In genomic region chr8:34502606-34503162, GRCm38 (mm10) we compare ENCODE assay signal across 18 mouse cellular contexts.
"Had no signal": no experiment of that assay in that cellular context is flagged by ENCODE, and none has a peak within 500 bp of the region (broad histone marks: within the 10 kb centered on the region; RNA-seq: fewer than 3 reads in every experiment).

No protein-coding gene starts in this region.

- H3K9ac ChIP-seq: intestine, embryonic 15.5 days; kidney, embryonic 15.5 days; limb, embryonic 13.5 days; liver, embryonic 15.5 days; lung, embryonic 14.5 days; midbrain, embryonic 13.5 days; neural tube, embryonic 13.5 days had no signal

- H3K36me3 ChIP-seq: intestine, embryonic 15.5 days; kidney, embryonic 15.5 days; limb, embryonic 10.5 days; limb, embryonic 13.5 days; liver, embryonic 15.5 days; midbrain, embryonic 13.5 days; neural tube, embryonic 13.5 days had no signal

- H3K4me1 ChIP-seq: limb, embryonic 10.5 days; limb, embryonic 13.5 days; liver, embryonic 15.5 days; midbrain, embryonic 13.5 days; neural tube, embryonic 13.5 days had no signal

- H3K4me2 ChIP-seq: intestine, embryonic 15.5 days; kidney, embryonic 15.5 days; limb, embryonic 13.5 days; liver, embryonic 11.5 days; liver, embryonic 15.5 days; lung, embryonic 14.5 days; midbrain, embryonic 13.5 days; neural tube, embryonic 13.5 days had no signal

- H3K27ac ChIP-seq: intestine, embryonic 15.5 days; kidney, embryonic 15.5 days; layer of hippocampus, adult 2 months; limb, embryonic 10.5 days; limb, embryonic 13.5 days; liver, embryonic 15.5 days; midbrain, embryonic 13.5 days; neural tube, embryonic 13.5 days had no signal

- ATAC-seq: intestine, embryonic 15.5 days; midbrain, embryonic 13.5 days had no signal

- DNase-seq: kidney, adult 11 months; kidney, adult 8-10 months; kidney, postnatal 14 days; layer of hippocampus, adult 9-11 months; lung, embryonic 14.5 days; lung, postnatal 10 days; lung, postnatal 36 days; thymus, adult 18-20 months; thymus, postnatal 36 days had no signal

- H3K27me3 ChIP-seq: intestine, embryonic 15.5 days; kidney, embryonic 15.5 days; limb, embryonic 13.5 days; liver, embryonic 15.5 days; midbrain, embryonic 13.5 days; neural tube, embryonic 13.5 days had no signal

- H3K9me3 ChIP-seq: intestine, embryonic 15.5 days; kidney, embryonic 15.5 days; limb, embryonic 10.5 days; limb, embryonic 13.5 days; liver, embryonic 15.5 days; midbrain, embryonic 13.5 days; neural tube, embryonic 13.5 days had no signal

- H3K4me3 ChIP-seq: intestine, embryonic 15.5 days; kidney, embryonic 15.5 days; layer of hippocampus, adult 2 months; limb, embryonic 10.5 days; limb, embryonic 13.5 days; liver, embryonic 15.5 days; midbrain, embryonic 13.5 days; neural tube, embryonic 13.5 days had no signal
